Mouse (Mus musculus): ENCODE results near the gene Agap1. TPM values are rescaled to one million over a fixed set of nuclear protein-coding genes. Genes with fewer than 3 reads are reported as not detected.
A peak's percentile ranks its signal among the peaks of the same experiment; 100 is the strongest.

Agap1 gene
- polyA plus RNA-seq, 1 experiment from 2014 or later: 10.8 TPM

- Histone ChIP-seq H3K4me3 (ENCODE audit: low read depth, low read length) (no peak overlapping the region), H3K36me3 (ENCODE audit: control insufficient read depth, insufficient read depth, low read length) (no peaks in the 10 kb centered on the region), H3K4me2 (no peak overlapping the region), H3K27ac (ENCODE audit: low read depth, low read length) (no peak overlapping the region), H3K9ac (ENCODE audit: low read depth, low read length) (no peak overlapping the region), H3K4me1 (ENCODE audit: control insufficient read depth, insufficient read depth, low read length) (peaks cover 30% of the 10 kb centered on the region), H3K9me3 (replicated peaks; ENCODE audit: control insufficient read depth, low read length) (no peaks in the 10 kb centered on the region), H3K27me3 (ENCODE audit: control insufficient read depth, insufficient read depth, low read length) (peaks cover 100% of the 10 kb centered on the region)
- no peak for ATAC-seq (replicated peaks; ENCODE audit: insufficient number of reproducible peaks, low FRiP score, low TSS enrichment)
- WGBS (ENCODE audit: insufficient replicate concordance): 25% methylated on average over 12 of the region's 12 CpGs
These were observed 471.0 kb downstream of the Agap1 start for GRCm38 (mm10) chr1:89925501-89926190.

DNA sequence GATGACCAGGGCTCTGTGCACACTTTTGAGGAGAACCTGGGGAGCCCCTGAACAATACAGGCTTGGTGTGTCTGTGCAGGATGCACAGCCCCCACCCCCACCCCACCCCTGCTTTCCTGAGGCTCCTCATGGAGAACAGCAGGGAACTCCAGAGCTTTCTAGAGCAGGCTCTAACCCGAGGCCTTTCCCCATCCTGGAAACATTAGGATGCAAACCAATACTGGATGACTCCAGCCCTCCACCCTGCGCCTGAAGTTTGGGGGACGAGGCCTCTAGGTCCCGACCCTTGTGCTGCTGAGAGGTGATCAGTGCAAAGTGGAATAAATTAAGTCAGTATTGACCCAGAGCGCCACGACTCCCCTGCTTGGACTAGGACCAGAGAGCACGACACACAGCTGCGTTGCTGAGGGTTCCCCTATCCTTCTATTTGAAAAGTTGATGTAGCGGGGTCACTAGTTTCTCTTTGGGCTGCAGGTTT lies 472.0 kb downstream of the Agap1 start:
- no peak overlapping the region for H3K9ac ChIP-seq (ENCODE audit: low read depth, low read length)

DNA sequence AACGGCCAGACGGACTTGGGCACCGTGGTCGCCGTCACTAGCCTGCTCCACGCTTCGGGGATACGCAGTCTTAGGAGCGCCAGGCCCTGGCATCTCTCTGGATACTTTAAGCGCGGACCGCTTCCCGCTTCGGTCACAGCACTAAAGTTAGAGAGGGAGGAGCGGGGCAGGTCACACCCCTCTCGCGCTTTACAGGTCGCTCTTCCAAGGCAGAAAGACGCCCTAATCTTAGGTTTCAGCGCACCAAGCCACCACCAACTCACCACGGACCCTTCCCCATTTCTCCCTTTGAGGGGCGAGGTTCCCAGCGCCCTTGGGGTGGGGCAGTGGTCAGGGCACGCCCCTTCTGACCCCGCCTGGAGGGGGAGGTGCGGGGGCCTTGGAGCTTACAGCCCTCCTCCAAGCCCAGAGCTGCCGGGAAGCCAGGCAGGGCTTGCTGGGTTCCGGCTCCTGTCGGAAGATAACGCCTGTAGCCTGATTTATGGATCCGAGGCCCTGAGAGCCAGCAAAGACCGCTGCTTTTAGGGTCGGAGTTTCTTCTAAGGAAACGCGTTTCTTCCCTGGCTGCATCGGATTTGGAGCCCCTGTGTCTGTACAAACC lies 472.6 kb downstream of the Agap1 start:
- Histone ChIP-seq H3K9ac (ENCODE audit: low read depth, low read length) (0 out of 2 replicates have a peak overlapping the region, but pooled peaks have one; percentile 4), H3K4me1 (ENCODE audit: control insufficient read depth, insufficient read depth, low read length) (peaks cover 40% of the 10 kb centered on the region), H3K9me3 (replicated peaks; ENCODE audit: control insufficient read depth, low read length) (no peaks in the 10 kb centered on the region), H3K27me3 (ENCODE audit: control insufficient read depth, insufficient read depth, low read length) (peaks cover 100% of the 10 kb centered on the region), H3K4me2 (peak overlapping the region; percentile 64), H3K36me3 (ENCODE audit: control insufficient read depth, insufficient read depth, low read length) (no peaks in the 10 kb centered on the region), H3K27ac (ENCODE audit: low read depth, low read length) (no peak overlapping the region), H3K4me3 (ENCODE audit: low read depth, low read length) (peak overlapping the region; percentile 35)
- 1% methylated on average over 36 of the region's 36 CpGs for WGBS (ENCODE audit: insufficient replicate concordance)
- ATAC-seq (replicated peaks; ENCODE audit: insufficient number of reproducible peaks, low FRiP score, low TSS enrichment): no peak

More for the DNA sequence above, 472.0 kb downstream of the Agap1 start:
- Histone ChIP-seq H3K4me3 (ENCODE audit: low read depth, low read length) (peak overlapping the region; percentile 35), H3K4me2 (peak overlapping the region; percentile 64), H3K27ac (ENCODE audit: low read depth, low read length) (no peak overlapping the region), H3K4me1 (ENCODE audit: control insufficient read depth, insufficient read depth, low read length) (peaks cover 40% of the 10 kb centered on the region), H3K9me3 (replicated peaks; ENCODE audit: control insufficient read depth, low read length) (no peaks in the 10 kb centered on the region), H3K36me3 (ENCODE audit: control insufficient read depth, insufficient read depth, low read length) (no peaks in the 10 kb centered on the region), H3K27me3 (ENCODE audit: control insufficient read depth, insufficient read depth, low read length) (peaks cover 100% of the 10 kb centered on the region)
- no peak for ATAC-seq (replicated peaks; ENCODE audit: insufficient number of reproducible peaks, low FRiP score, low TSS enrichment)
- 12% methylated on average over 9 of the region's 9 CpGs for WGBS (ENCODE audit: insufficient replicate concordance)

DNA sequence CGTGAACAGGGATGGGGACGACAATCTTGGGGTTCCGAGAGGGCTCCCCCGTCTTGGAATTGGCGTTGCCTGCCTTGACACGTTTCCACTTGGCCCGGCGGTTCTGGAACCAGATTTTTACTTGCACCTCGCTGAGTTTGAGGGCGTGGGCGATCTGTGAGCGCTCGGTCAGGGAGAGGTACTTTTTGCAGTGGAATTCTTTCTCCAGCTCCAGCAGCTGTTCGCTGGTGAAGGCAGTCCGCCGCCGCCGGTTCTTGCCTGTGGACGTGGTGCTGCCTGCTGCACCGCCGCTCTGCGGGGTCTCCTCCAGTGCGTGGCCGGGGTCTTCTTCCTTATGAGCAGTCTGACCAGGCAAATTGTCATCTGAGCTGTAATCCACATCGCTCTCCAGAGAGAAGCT lies 474.1 kb downstream of the Agap1 start:
- no peak for ATAC-seq (replicated peaks; ENCODE audit: insufficient number of reproducible peaks, low FRiP score, low TSS enrichment)
- H3K4me3 ChIP-seq (ENCODE audit: low read depth, low read length): peak overlapping the region; percentile 22
- peaks cover 27% of the 10 kb centered on the region for H3K4me1 ChIP-seq (ENCODE audit: control insufficient read depth, insufficient read depth, low read length)
- H3K36me3 ChIP-seq (ENCODE audit: control insufficient read depth, insufficient read depth, low read length): no peaks in the 10 kb centered on the region
- H3K9ac ChIP-seq (ENCODE audit: low read depth, low read length): no peak overlapping the region
- H3K9me3 ChIP-seq (replicated peaks; ENCODE audit: control insufficient read depth, low read length): no peaks in the 10 kb centered on the region
- H3K27me3 ChIP-seq (ENCODE audit: control insufficient read depth, insufficient read depth, low read length): peaks cover 97% of the 10 kb centered on the region
- no peak overlapping the region for H3K27ac ChIP-seq (ENCODE audit: low read depth, low read length)
- WGBS (ENCODE audit: insufficient replicate concordance): 5% methylated on average over 25 of the region's 25 CpGs
- peak overlapping the region; percentile 52 for H3K4me2 ChIP-seq

DNA sequence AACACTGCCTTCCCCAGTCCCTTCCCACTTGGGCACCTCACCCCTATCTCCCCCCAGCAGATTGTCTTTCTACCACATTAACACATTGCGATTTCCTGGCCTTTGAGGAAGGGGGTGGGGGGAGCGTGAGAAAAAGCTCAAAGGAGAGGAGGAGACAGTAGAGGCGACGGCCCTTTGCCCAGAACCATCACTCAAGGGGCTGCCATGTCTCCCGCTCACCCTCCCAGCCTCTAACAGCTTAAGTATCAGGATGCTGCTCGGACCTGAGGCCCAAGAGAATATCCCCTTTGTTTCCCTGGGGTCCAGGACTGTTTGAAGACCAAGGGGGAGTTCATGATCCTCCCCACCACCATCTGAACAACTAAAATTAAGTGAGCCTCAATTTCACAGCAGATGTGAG lies 474.6 kb downstream of the Agap1 start:
- Histone ChIP-seq H3K4me3 (ENCODE audit: low read depth, low read length) (peak overlapping the region; percentile 22), H3K4me1 (ENCODE audit: control insufficient read depth, insufficient read depth, low read length) (peaks cover 27% of the 10 kb centered on the region), H3K9me3 (replicated peaks; ENCODE audit: control insufficient read depth, low read length) (no peaks in the 10 kb centered on the region), H3K27ac (ENCODE audit: low read depth, low read length) (no peak overlapping the region), H3K9ac (ENCODE audit: low read depth, low read length) (no peak overlapping the region), H3K36me3 (ENCODE audit: control insufficient read depth, insufficient read depth, low read length) (no peaks in the 10 kb centered on the region), H3K4me2 (peak overlapping the region; percentile 52), H3K27me3 (ENCODE audit: control insufficient read depth, insufficient read depth, low read length) (peaks cover 97% of the 10 kb centered on the region)
- 0% methylated on average over 6 of the region's 6 CpGs for WGBS (ENCODE audit: insufficient replicate concordance)
- no peak for ATAC-seq (replicated peaks; ENCODE audit: insufficient number of reproducible peaks, low FRiP score, low TSS enrichment)

DNA sequence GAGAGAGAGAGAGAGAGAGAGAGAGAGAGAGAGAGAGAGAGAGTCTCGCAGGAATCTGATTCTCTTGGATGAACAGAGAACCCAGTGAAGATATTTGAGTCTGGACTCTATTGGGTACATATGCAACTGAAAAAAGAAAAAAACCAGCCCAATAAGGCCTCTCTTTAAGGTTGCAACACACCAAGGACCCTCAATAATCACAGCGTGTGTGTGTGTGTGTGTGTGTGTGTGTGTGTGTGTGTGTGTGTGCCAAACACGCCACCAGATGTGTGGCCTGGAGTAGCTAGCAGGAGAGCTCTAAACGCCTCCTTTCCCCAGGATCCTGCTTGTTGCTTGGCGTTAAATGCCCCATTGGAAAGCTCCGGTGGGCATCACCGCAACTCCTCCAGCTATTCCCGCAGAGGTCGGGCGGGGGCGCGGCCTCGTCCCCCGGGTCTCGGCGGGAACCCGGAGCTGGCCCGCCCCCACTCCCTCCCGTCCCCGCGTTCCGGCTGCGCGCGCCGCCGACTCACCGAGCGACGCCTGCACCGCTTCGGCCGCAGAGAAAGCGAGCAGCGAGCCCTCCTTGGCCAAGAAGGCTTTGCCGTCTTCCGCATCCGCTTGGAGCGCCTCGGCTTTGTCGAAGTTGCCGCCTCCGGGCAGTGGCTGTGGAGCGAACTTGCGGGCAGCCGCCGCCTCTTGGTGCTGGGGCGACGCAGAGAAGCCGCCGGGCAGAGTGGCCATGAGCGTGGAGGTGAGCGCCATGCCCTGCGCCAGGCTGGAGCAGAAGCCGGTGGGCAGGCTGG lies 475.3 kb downstream of the Agap1 start:
- ATAC-seq (replicated peaks; ENCODE audit: insufficient number of reproducible peaks, low FRiP score, low TSS enrichment): no peak
- Histone ChIP-seq H3K4me1 (ENCODE audit: control insufficient read depth, insufficient read depth, low read length) (peaks cover 27% of the 10 kb centered on the region), H3K4me3 (ENCODE audit: low read depth, low read length) (peak overlapping the region; percentile 54), H3K9ac (ENCODE audit: low read depth, low read length) (peak overlapping the region; percentile 34; the same call in 1 of the 2 replicates), H3K36me3 (ENCODE audit: control insufficient read depth, insufficient read depth, low read length) (no peaks in the 10 kb centered on the region), H3K4me2 (peak overlapping the region; percentile 86), H3K27me3 (ENCODE audit: control insufficient read depth, insufficient read depth, low read length) (peaks cover 96% of the 10 kb centered on the region), H3K9me3 (replicated peaks; ENCODE audit: control insufficient read depth, low read length) (no peaks in the 10 kb centered on the region), H3K27ac (ENCODE audit: low read depth, low read length) (no peak overlapping the region)
- 0% methylated on average over 53 of the region's 55 CpGs for WGBS (ENCODE audit: insufficient replicate concordance)

- ATAC-seq (replicated peaks; ENCODE audit: insufficient number of reproducible peaks, low FRiP score, low TSS enrichment): no peak
- Histone ChIP-seq H3K4me2 (peak overlapping the region; percentile 86), H3K36me3 (ENCODE audit: control insufficient read depth, insufficient read depth, low read length) (no peaks in the 10 kb centered on the region), H3K4me3 (ENCODE audit: low read depth, low read length) (peak overlapping the region; percentile 54), H3K9me3 (replicated peaks; ENCODE audit: control insufficient read depth, low read length) (no peaks in the 10 kb centered on the region), H3K27me3 (ENCODE audit: control insufficient read depth, insufficient read depth, low read length) (peaks cover 96% of the 10 kb centered on the region), H3K27ac (ENCODE audit: low read depth, low read length) (no peak overlapping the region), H3K4me1 (ENCODE audit: control insufficient read depth, insufficient read depth, low read length) (peaks cover 27% of the 10 kb centered on the region), H3K9ac (ENCODE audit: low read depth, low read length) (peak overlapping the region; percentile 34; the same call in 1 of the 2 replicates)
- under 1% methylated on average over 44 of the region's 45 CpGs for WGBS (ENCODE audit: insufficient replicate concordance)
These were observed 475.9 kb downstream of the Agap1 start for GRCm38 (mm10) chr1:89930551-89930950.

- no peak within 1 kb of the TSS for H3K27ac ChIP-seq (ENCODE audit: low read depth, low read length)
- under 1% methylated on average over 33 of the region's 33 CpGs for WGBS (ENCODE audit: insufficient replicate concordance)
- no peaks in the 10 kb centered on the region for H3K9me3 ChIP-seq (replicated peaks; ENCODE audit: control insufficient read depth, low read length)
- ATAC-seq (replicated peaks; ENCODE audit: insufficient number of reproducible peaks, low FRiP score, low TSS enrichment): no peak; the same call in 1 of the 2 replicates
- no peaks in the 10 kb centered on the region for H3K36me3 ChIP-seq (ENCODE audit: control insufficient read depth, insufficient read depth, low read length)
- peaks cover 27% of the 10 kb centered on the region for H3K4me1 ChIP-seq (ENCODE audit: control insufficient read depth, insufficient read depth, low read length)
- peaks cover 96% of the 10 kb centered on the region for H3K27me3 ChIP-seq (ENCODE audit: control insufficient read depth, insufficient read depth, low read length)
- peak within 1 kb of the TSS; percentile 34; the same call in 1 of the 2 replicates for H3K9ac ChIP-seq (ENCODE audit: low read depth, low read length)
- H3K4me2 ChIP-seq: peak within 1 kb of the TSS; percentile 86
- H3K4me3 ChIP-seq (ENCODE audit: low read depth, low read length): peak within 1 kb of the TSS; percentile 54
These were observed 476.5 kb downstream of the Agap1 start, which contains the start of gene Gbx2 for GRCm38 (mm10) chr1:89931120-89931519. Gene Gbx2 (minus strand): TSS chr1:89931179.

Data from heart, embryonic 11.5 days (tissue).